Mouse (Mus musculus): ENCODE data around the gene Gm10251. TPM values are rescaled to one million over a fixed set of nuclear protein-coding genes. Genes with fewer than 3 reads are reported as not detected.
"Not testable (repeated sequence)": the region's sequence is repeated elsewhere in the genome, so short reads cannot be mapped to it uniquely, and the experiment has no call there.

Gene Gm10251
- not detected for total RNA-seq (2021)
- polyA plus RNA-seq (2012; rRNA removed) = not detected in 2 replicates
- long read RNA-seq = 0 reads

DNA sequence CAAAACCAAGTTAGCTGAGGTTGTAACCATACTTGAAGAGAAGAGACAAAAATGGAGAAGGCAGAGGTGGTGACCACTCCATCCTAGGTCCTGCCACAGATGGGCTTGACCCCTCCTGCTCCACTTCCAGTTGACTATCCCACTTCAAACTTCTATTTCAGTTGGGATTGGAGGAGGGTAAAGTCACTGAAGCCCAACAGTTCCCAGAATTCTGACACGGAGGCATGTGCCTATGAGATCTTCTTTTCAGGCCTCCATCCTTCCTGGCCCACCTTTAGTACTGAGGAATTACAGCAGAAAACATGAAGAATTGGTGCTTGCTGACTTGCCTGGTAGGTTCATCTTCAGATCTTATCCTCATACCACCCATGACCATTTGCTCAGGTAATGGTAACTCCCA is at the start of gene Gm10251:
Gm10251 (minus strand) TSS at position 101 of the 400 bp plus-strand sequence.
- H3K9ac ChIP-seq (ENCODE audit: low read depth, low read length); H3K36me3 ChIP-seq (ENCODE audit: control insufficient read depth, insufficient read depth, low read length); H3K4me1 ChIP-seq (ENCODE audit: control insufficient read depth, insufficient read depth, low read length); DNase-seq; H3K27ac ChIP-seq; H3K27me3 ChIP-seq (ENCODE audit: control insufficient read depth, insufficient read depth, low read length); H3K79me2 ChIP-seq (replicated peaks; ENCODE audit: control insufficient read depth, insufficient read depth, low read length); H3K4me3 ChIP-seq; intact Hi-C loops (cut with DNase I): not testable (repeated sequence)
- no CpG with 5 or more reads among the region's 1 CpGs for WGBS

- DNase-seq; intact Hi-C loops (cut with DNase I): not testable (repeated sequence)
- 60% methylated on average over 1 of the region's 2 CpGs for WGBS
Measured at GRCm38 (mm10) chr14:6720151-6720550, 36.2 kb upstream of the Gm10251 start, which contains the start of gene Gm8050. Gene Gm8050, minus strand, starts transcription at chr14:6720251.

GRCm38 (mm10) chr14:6622318-6622717 is 61.7 kb downstream of the Gm10251 start, which contains the start of gene Gm3460:
Gene Gm3460, minus strand, starts transcription at chr14:6622418.
- WGBS = 50% methylated on average over 1 of the region's 2 CpGs
- intact Hi-C loops (cut with DNase I); H3K4me3 ChIP-seq: not testable (repeated sequence)

More at GRCm38 (mm10) chr14:6720151-6720550, 36.2 kb upstream of the Gm10251 start, which contains the start of gene Gm8050:
- not testable (repeated sequence) for H3K27ac ChIP-seq; H3K4me3 ChIP-seq; H3K9ac ChIP-seq (ENCODE audit: low read depth, low read length); H3K36me3 ChIP-seq (ENCODE audit: control insufficient read depth, insufficient read depth, low read length); H3K79me2 ChIP-seq (replicated peaks; ENCODE audit: control insufficient read depth, insufficient read depth, low read length); H3K4me1 ChIP-seq (ENCODE audit: control insufficient read depth, insufficient read depth, low read length); H3K27me3 ChIP-seq (ENCODE audit: control insufficient read depth, insufficient read depth, low read length)

DNA sequence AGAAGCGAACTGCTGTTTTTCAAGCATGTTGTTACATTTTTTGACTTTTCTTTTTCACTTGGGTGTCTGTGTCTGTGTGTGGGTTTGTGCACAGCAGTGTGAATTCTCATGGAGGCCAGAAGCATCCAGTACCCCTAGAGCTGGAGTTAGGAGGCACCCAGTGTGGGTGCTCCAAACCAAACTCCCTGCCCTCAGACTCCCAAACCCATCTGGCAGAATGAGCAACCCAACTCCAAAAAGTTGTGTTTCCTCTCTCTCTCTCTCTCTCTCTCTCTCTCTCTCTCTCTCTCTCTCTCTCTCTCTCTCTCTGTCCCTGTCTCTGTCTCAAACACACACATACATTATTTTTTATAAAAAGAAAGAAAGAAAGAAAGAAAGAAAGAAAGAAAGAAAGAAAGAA is 77.5 kb downstream of the Gm10251 start:
- H3K9ac ChIP-seq (ENCODE audit: low read depth, low read length); H3K79me2 ChIP-seq (replicated peaks; ENCODE audit: control insufficient read depth, insufficient read depth, low read length); H3K36me3 ChIP-seq (ENCODE audit: control insufficient read depth, insufficient read depth, low read length); intact Hi-C loops (cut with DNase I); H3K4me1 ChIP-seq (ENCODE audit: control insufficient read depth, insufficient read depth, low read length); H3K4me3 ChIP-seq; H3K27ac ChIP-seq; H3K27me3 ChIP-seq (ENCODE audit: control insufficient read depth, insufficient read depth, low read length): not testable (repeated sequence)
- DNase-seq = peak; percentile 1 to 21
- WGBS = no CpG with 5 or more reads among the region's 1 CpGs

More at GRCm38 (mm10) chr14:6622318-6622717, 61.7 kb downstream of the Gm10251 start, which contains the start of gene Gm3460:
- H3K79me2 ChIP-seq (replicated peaks; ENCODE audit: control insufficient read depth, insufficient read depth, low read length); DNase-seq; H3K4me1 ChIP-seq (ENCODE audit: control insufficient read depth, insufficient read depth, low read length); H3K27me3 ChIP-seq (ENCODE audit: control insufficient read depth, insufficient read depth, low read length); H3K27ac ChIP-seq; H3K9ac ChIP-seq (ENCODE audit: low read depth, low read length); H3K36me3 ChIP-seq (ENCODE audit: control insufficient read depth, insufficient read depth, low read length): not testable (repeated sequence)

DNA sequence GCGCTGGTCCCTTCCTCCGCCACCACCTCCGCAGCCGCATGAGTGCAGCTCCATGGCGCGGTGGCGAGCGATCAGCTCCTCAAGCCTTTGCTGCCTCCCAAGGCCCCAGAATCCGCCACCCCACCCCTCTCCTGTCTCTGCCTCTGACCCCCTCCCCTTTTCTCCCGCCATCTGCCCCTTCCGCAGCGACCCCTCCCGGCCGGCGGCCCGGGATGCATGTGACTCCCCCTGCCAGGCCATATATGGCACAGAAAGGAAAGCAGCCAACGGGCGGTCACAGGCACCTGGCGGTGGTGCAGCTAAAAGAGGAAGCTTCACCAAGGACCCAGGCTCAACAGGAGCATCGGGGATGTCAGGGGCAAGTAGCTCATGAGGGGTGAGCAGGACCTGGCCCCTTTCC is 79.0 kb downstream of the Gm10251 start:
- TF ChIP-seq CTCF (IDR thresholded peaks at IDR 0.05) = peak; percentile 13; the same call in 1 of the 2 replicates
- H3K4me1 ChIP-seq (ENCODE audit: control insufficient read depth, insufficient read depth, low read length); H3K79me2 ChIP-seq (replicated peaks; ENCODE audit: control insufficient read depth, insufficient read depth, low read length); H3K4me3 ChIP-seq; intact Hi-C loops (cut with DNase I); H3K36me3 ChIP-seq (ENCODE audit: control insufficient read depth, insufficient read depth, low read length); H3K9ac ChIP-seq (ENCODE audit: low read depth, low read length); H3K27ac ChIP-seq; H3K27me3 ChIP-seq (ENCODE audit: control insufficient read depth, insufficient read depth, low read length): not testable (repeated sequence)
- WGBS = 1% methylated on average over 19 of the region's 20 CpGs
- peak; percentile 7 to 14 for DNase-seq

GRCm38 (mm10) chr14:6604551-6604950 is 79.4 kb downstream of the Gm10251 start:
- DNase-seq = peak; percentile 1 to 19
- WGBS = 5% methylated on average over 20 of the region's 20 CpGs
- intact Hi-C loops (cut with DNase I); H3K79me2 ChIP-seq (replicated peaks; ENCODE audit: control insufficient read depth, insufficient read depth, low read length); H3K4me1 ChIP-seq (ENCODE audit: control insufficient read depth, insufficient read depth, low read length); H3K4me3 ChIP-seq; H3K36me3 ChIP-seq (ENCODE audit: control insufficient read depth, insufficient read depth, low read length); H3K27ac ChIP-seq; H3K9ac ChIP-seq (ENCODE audit: low read depth, low read length); H3K27me3 ChIP-seq (ENCODE audit: control insufficient read depth, insufficient read depth, low read length): not testable (repeated sequence)

GRCm38 (mm10) chr14:6590513-6590912 is 93.5 kb downstream of the Gm10251 start, which contains the start of gene Gm3629:
Gene Gm3629, minus strand, starts transcription at chr14:6590613.
- H3K27ac ChIP-seq; H3K4me1 ChIP-seq (ENCODE audit: control insufficient read depth, insufficient read depth, low read length); DNase-seq; intact Hi-C loops (cut with DNase I); H3K9ac ChIP-seq (ENCODE audit: low read depth, low read length); H3K4me3 ChIP-seq; H3K27me3 ChIP-seq (ENCODE audit: control insufficient read depth, insufficient read depth, low read length); H3K79me2 ChIP-seq (replicated peaks; ENCODE audit: control insufficient read depth, insufficient read depth, low read length); H3K36me3 ChIP-seq (ENCODE audit: control insufficient read depth, insufficient read depth, low read length): not testable (repeated sequence)
- 13% methylated on average over 1 of the region's 2 CpGs for WGBS

Other genes starting within 250 kb of the Gm10251 start
- gene Gm3594, start 239.6 kb downstream of the Gm10251 start, total RNA-seq (2021) = not detected
- gene Gm3594, start 239.6 kb downstream of the Gm10251 start, polyA plus RNA-seq (2012; rRNA removed) = not detected in 2 replicates
- gene Gm8356, start 146.9 kb downstream of the Gm10251 start, total RNA-seq (2021) = not detected
- not detected in 2 replicates for gene Gm8356, start 146.9 kb downstream of the Gm10251 start, polyA plus RNA-seq (2012; rRNA removed)
- gene Gm3629, start 93.6 kb downstream of the Gm10251 start, total RNA-seq (2021) = under 1 TPM in 1 of 2 experiments, not detected in 1; 0.25 TPM
- gene Gm3629, start 93.6 kb downstream of the Gm10251 start, polyA plus RNA-seq (2012; rRNA removed) = not detected in 2 replicates
- gene Gm3460, start 61.8 kb downstream of the Gm10251 start, total RNA-seq (2021) = not detected
- gene Gm3460, start 61.8 kb downstream of the Gm10251 start, polyA plus RNA-seq (2012; rRNA removed) = not detected in 2 replicates
- gene Gm8050, start 36.1 kb upstream of the Gm10251 start, total RNA-seq (2021) = not detected
- not detected in 2 replicates for gene Gm8050, start 36.1 kb upstream of the Gm10251 start, polyA plus RNA-seq (2012; rRNA removed)
- under 1 TPM in 1 of 2 experiments, not detected in 1; 0.32 TPM for gene Gm3636, start 58.2 kb upstream of the Gm10251 start, total RNA-seq (2021)
- gene Gm3636, start 58.2 kb upstream of the Gm10251 start, polyA plus RNA-seq (2012; rRNA removed) = 0.15 and 0.76 TPM in 2 replicates
- gene Gm8362, start 90.2 kb upstream of the Gm10251 start, total RNA-seq (2021) = not detected
- not detected in 2 replicates for gene Gm8362, start 90.2 kb upstream of the Gm10251 start, polyA plus RNA-seq (2012; rRNA removed)
- gene Gm3642, start 156.1 kb upstream of the Gm10251 start, total RNA-seq (2021) = not detected
- gene Gm3642, start 156.1 kb upstream of the Gm10251 start, polyA plus RNA-seq (2012; rRNA removed) = not detected in 2 replicates
- not detected for gene Gm3667, start 205.8 kb upstream of the Gm10251 start, total RNA-seq (2021)
- gene Gm3667, start 205.8 kb upstream of the Gm10251 start, polyA plus RNA-seq (2012; rRNA removed) = 0.25 TPM in 1 of 2 replicates, not detected in the other

All from heart, adult 2 months (tissue).